Mouse (Mus musculus) heart, adult 2 months (tissue): ENCODE results near the gene Fus.

Source experiments
- CTCF ChIP-seq: fragments of 200-600 bp; IDR thresholded peaks from 2 replicates; pipeline ENCODE4 v1.8.1; 2022; ENCODE audit warnings: antibody characterized with exemption, mild to moderate bottlenecking, moderate library complexity
- EP300 ChIP-seq: fragments of 200-500 bp; IDR thresholded peaks from 2 replicates; pipeline ENCODE4 v1.6.1; 2011; ENCODE audit warnings: low read depth, low read length, control low read depth; ENCODE audit not compliant: insufficient read depth
- POLR2A ChIP-seq: fragments of 200-500 bp; IDR thresholded peaks from 2 replicates; pipeline ENCODE4 v1.6.1; 2011; ENCODE audit warnings: mild to moderate bottlenecking, low read depth, low read length, control low read depth; ENCODE audit not compliant: insufficient read depth

DNA sequence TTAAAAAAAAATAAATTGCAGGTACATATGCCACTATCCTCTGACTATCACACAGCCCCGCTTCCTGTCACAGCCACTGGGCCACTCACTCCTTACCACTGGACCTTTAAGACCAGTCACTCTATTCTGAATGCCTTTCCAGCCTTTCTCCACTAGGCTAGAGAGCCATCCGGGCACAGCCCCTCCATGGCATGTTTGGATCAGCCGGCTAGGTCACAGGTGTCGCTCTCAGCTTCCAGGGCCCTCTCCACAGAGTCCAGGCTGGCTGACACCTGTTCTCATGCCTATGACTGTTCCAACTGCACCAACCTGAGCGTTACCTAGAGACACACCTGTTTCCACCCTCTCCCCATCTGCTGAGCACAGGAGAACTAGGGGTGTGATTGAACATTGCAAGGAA, 38.7 kb upstream of the Fus start:
- TF ChIP-seq CTCF (no peak), POLR2A (no peak), EP300 (no peak)
